Mouse (Mus musculus) bone marrow macrophage, adult 2 months (primary cell): ENCODE data around the gene Metap1d.

Experiments
- CTCF ChIP-seq: IDR thresholded peaks from 2 replicates; pipeline ENCODE4 v1.5.1; 2012; ENCODE audit warnings: low read depth, mild to moderate bottlenecking, low read length, moderate library complexity
- POLR2A ChIP-seq: IDR thresholded peaks from 2 replicates; pipeline ENCODE4 v1.6.1; 2012; ENCODE audit warnings: mild to moderate bottlenecking, low read depth, low read length, borderline replicate concordance

DNA sequence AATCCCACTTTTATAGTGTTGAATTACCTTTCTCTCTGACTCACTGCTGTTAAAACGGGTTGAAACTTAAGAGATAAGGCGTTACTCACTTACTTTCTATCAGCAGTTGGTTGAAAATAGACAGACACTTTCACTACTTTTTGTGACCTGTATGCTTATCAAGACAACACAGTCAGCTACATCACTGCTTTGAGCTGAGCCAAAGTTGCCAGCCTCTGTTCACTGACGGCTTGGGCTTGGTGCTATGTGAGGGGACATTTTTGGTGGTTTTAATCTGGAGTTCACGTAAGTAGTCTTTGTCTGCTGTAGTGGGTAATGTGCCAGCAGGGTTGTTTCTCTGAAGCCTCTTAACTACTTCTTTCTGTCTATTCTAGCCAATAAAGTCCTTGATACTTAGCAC lies 28.5 kb upstream of the Metap1d start:
- TF ChIP-seq CTCF (no peak), POLR2A (no peak)
